Mouse (Mus musculus) liver, postnatal 0 days (tissue): ENCODE measurements at regions not wholly inside any gene's neighbourhood (a gene's known extent, or its start where the extent isn't known, plus 50 kb on each side); places are given as distances from the start of the nearest gene placed in this dataset.
"Not testable (repeated sequence)": the region's sequence is repeated elsewhere in the genome, so short reads cannot be mapped to it uniquely, and the experiment has no call there.

Source experiments
- ATAC-seq: fragments of 200-750 bp; cut with Nextera tagmentation; 2 replicates; pipeline ENCODE4 v1.8.0; 2017; ENCODE audit warnings: mild to moderate bottlenecking, moderate library complexity
- DNase-seq: peaks from one replicate; pipeline ENCODE4 v3.0.0-alpha.2; 2016
- H3K27ac ChIP-seq: fragments of 300-500 bp; sonication (generic); 2 replicates; pipeline ENCODE4 v1.5.1; 2014; ENCODE audit warnings: antibody characterized with exemption, moderate library complexity, mild to moderate bottlenecking, low read depth
- H3K27me3 ChIP-seq: fragments of 300-500 bp; sonication (generic); 2 replicates; pipeline ENCODE4 v1.6.1; 2014; ENCODE audit warnings: low read length, control low read depth, mixed read lengths; ENCODE audit not compliant: insufficient read depth
- H3K36me3 ChIP-seq: fragments of 300-500 bp; sonication (generic); replicated peaks from 2 replicates; pipeline ENCODE4 v1.6.1; 2014; ENCODE audit warnings: mild to moderate bottlenecking, control low read depth, low read length, moderate library complexity, mixed read lengths; ENCODE audit not compliant: insufficient read depth
- H3K4me1 ChIP-seq: fragments of 300-500 bp; sonication (generic); 2 replicates; pipeline ENCODE4 v1.6.1; 2014; ENCODE audit warnings: antibody characterized with exemption, mild to moderate bottlenecking, control low read depth; ENCODE audit not compliant: insufficient read depth
- H3K4me2 ChIP-seq: fragments of 300-500 bp; sonication (generic); 2 replicates; pipeline ENCODE4 v1.6.1; 2014; ENCODE audit warnings: low read depth, mild to moderate bottlenecking, low read length, moderate library complexity, mixed read lengths
- H3K4me3 ChIP-seq: fragments of 300-500 bp; sonication (generic); 2 replicates; pipeline ENCODE4 v1.5.1; 2014; ENCODE audit warnings: low read depth, low read length
- H3K9ac ChIP-seq: fragments of 300-500 bp; sonication (generic); replicated peaks from 2 replicates; pipeline ENCODE4 v1.6.1; 2014; ENCODE audit warnings: mild to moderate bottlenecking, moderate library complexity
- H3K9me3 ChIP-seq: fragments of 300-500 bp; sonication (generic); 2 replicates; pipeline ENCODE4 v1.6.1; 2016; ENCODE audit warnings: mild to moderate bottlenecking, control low read depth, low read length, mixed read lengths
- CTCF ChIP-seq: sonication (generic); IDR thresholded peaks from 2 replicates; pipeline ENCODE4 v1.5.1; 2016; ENCODE audit warnings: antibody characterized with exemption, low read depth
- EP300 ChIP-seq: IDR thresholded peaks from 2 replicates; pipeline ENCODE4 v1.6.1; 2016; ENCODE audit warnings: antibody characterized with exemption, low read depth, mild to moderate bottlenecking
- WGBS: fragments of 180-500 bp; shearing (Covaris S2); extraction: QIAGEN DNeasy Blood & Tissue Kit; methylation state at CpG from one replicate; pipeline ENCODE4 v1.1.7; 2014; ENCODE audit not compliant: insufficient replicate concordance; 5-methylcytosine and 5-hydroxymethylcytosine counted together

DNA sequence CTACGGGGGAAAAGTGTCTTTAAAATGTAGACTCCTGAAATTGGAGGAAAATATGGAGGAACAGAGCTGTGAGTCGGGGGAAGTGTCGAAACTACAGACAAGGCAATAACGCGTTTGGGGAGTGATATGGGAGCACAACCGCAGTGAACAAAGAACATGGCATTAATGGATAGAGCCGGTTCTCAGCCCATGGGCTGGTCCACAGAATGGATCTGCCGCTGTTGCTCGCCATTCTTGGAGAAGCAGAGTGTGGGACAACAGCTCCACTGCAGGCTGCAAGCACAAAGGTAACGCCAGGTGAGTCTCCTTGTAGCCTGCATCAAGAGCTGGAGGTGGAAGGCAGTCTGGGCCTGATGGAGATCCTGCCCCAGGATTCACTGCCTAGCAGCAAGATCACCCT, 524.3 kb downstream of the Epha7 start:
- DNase-seq (no peak), ATAC-seq (no peak)
- no peaks in the 10 kb centered on the region for H3K9me3 ChIP-seq
- no peak overlapping the region for H3K4me2 ChIP-seq
- H3K36me3 ChIP-seq = no peaks in the 10 kb centered on the region
- H3K9ac ChIP-seq = no peak overlapping the region
- H3K4me1 ChIP-seq = no peaks in the 10 kb centered on the region
- H3K4me3 ChIP-seq = no peak overlapping the region
- no peaks in the 10 kb centered on the region for H3K27me3 ChIP-seq
- WGBS = 77% methylated on average over 10 of the region's 10 CpGs
- H3K27ac ChIP-seq = no peak overlapping the region
- TF ChIP-seq EP300 = no peak
- TF ChIP-seq CTCF = no peak

DNA sequence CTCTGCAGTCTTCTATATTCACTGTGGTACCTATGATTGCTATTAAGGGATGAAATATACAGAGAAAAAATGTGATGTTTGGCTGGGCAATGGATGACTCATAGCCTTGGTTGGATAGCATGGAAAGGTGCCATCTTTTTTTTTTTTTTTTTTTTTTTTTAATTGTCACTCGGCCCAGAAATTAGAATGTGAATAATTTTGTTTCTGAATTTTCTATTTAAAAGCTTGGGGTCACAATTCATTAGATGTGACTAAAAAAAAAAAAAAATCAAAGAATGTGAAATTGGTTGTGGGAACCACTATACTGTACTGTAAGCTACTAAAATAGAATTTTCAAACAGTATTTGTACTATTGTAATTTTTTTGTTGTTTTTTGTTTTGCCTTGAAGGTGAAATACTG, 549.3 kb downstream of the Epha7 start:
- no peaks in the 10 kb centered on the region for H3K4me1 ChIP-seq
- H3K9ac ChIP-seq = no peak overlapping the region
- no peak overlapping the region for H3K27ac ChIP-seq
- ATAC-seq (no peak), DNase-seq (no peak)
- WGBS = 50% methylated on average over 1 of the region's 1 CpGs
- no peaks in the 10 kb centered on the region for H3K36me3 ChIP-seq
- H3K27me3 ChIP-seq = no peaks in the 10 kb centered on the region
- H3K4me3 ChIP-seq = no peak overlapping the region
- no peak for TF ChIP-seq EP300
- TF ChIP-seq CTCF = no peak
- H3K4me2 ChIP-seq = no peak overlapping the region
- no peaks in the 10 kb centered on the region for H3K9me3 ChIP-seq

DNA sequence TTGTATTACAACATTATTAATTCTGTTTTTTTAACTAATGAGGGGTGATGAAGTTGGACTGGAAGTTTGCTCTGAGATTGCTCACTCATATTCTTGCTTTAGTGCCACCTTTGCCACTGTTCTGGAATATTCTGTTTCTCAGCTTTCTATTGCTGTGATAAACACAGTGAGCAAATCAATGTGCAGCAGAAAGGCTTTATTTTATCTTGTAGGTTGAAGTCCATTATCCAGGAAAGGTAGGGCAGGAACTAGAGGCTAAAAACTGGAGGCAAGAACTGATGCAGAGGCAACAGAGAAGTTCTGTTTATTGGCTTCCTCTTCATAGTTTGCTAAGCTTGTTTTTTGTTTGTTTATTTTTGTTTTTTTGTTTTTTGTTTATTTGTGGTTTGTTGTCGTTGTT, 576.4 kb downstream of the Epha7 start:
- Histone ChIP-seq H3K27me3 (no peaks in the 10 kb centered on the region), H3K4me1 (no peaks in the 10 kb centered on the region), H3K27ac (no peak overlapping the region), H3K9ac (no peak overlapping the region), H3K4me2 (no peak overlapping the region), H3K36me3 (no peaks in the 10 kb centered on the region), H3K4me3 (no peak overlapping the region), H3K9me3 (no peaks in the 10 kb centered on the region)
- TF ChIP-seq EP300 (no peak), CTCF (no peak)
- 69% methylated on average over 1 of the region's 1 CpGs for WGBS
- ATAC-seq = no peak
- DNase-seq = no peak

DNA sequence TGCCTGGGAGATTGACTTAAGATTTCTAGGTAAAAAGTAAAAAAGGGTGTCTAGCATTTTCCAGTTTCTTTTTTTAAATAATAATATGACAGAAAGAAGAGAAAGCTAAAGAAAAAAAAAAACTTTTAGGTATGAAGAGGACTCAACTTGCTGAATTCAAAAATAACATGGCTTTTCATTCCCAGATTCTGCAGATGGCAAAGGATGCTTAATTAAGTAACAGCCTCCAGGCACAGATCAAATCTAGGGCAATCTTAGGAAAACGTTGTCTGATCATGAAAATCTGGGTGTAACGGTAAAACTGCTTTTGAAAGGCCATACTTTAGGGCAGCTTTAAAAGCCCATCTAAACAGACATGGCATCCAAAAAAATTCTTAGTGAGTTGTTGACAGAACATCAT, 577.4 kb downstream of the Epha7 start:
- H3K27me3 ChIP-seq = no peaks in the 10 kb centered on the region
- no peak overlapping the region for H3K4me2 ChIP-seq
- ATAC-seq (no peak), DNase-seq (no peak)
- no peaks in the 10 kb centered on the region for H3K9me3 ChIP-seq
- WGBS = 80% methylated on average over 2 of the region's 2 CpGs
- TF ChIP-seq CTCF (no peak), EP300 (no peak)
- H3K36me3 ChIP-seq = no peaks in the 10 kb centered on the region
- H3K4me1 ChIP-seq = no peaks in the 10 kb centered on the region
- no peak overlapping the region for H3K27ac ChIP-seq
- H3K4me3 ChIP-seq = no peak overlapping the region
- no peak overlapping the region for H3K9ac ChIP-seq

DNA sequence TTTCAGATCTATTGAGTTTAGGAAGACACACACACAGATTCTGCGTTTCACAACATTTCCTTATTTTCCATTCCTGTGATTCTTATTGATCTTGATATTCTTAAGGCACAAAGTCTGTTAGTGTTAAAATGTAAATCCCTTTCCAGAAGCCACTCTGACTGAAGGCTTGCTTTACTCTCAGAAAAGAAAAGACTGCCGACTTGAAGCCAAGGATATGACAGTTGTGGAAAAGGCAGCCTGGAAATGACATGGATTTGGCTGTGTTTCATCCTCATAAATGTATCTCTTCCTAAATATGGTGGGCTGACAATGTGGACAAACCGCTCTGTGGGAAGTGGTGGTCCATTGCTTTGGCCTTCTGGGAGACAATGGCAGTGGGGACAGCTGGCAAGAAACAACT, 589.2 kb downstream of the Epha7 start:
- Histone ChIP-seq H3K27ac (no peak overlapping the region), H3K9ac (no peak overlapping the region), H3K4me3 (no peak overlapping the region), H3K4me1 (no peaks in the 10 kb centered on the region), H3K27me3 (no peaks in the 10 kb centered on the region), H3K9me3 (no peaks in the 10 kb centered on the region), H3K4me2 (no peak overlapping the region), H3K36me3 (no peaks in the 10 kb centered on the region)
- WGBS = 73% methylated on average over 3 of the region's 3 CpGs
- TF ChIP-seq CTCF (no peak), EP300 (no peak)
- ATAC-seq (no peak), DNase-seq (no peak)

DNA sequence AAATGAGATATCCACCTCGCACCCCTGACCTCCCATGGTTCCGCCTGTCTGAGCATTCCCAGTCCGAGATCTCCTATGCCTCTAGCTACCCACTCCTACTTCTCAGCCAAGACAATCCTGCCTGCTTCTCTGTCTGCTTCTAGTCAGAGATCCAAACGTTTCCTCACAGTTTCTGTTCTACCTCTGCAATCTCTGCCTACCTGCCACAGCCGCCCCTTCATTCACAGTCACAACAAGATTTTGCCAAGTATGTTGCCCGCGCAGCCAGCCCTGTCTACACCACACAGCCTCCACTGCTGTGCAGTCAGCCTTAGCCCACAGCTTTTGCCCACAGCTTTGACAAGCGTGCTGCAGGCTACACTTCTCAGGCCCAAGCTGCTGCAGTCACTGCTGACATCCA, 601.7 kb downstream of the Epha7 start:
- TF ChIP-seq EP300 (no peak), CTCF (no peak)
- WGBS = 83% methylated on average over 8 of the region's 8 CpGs

DNA sequence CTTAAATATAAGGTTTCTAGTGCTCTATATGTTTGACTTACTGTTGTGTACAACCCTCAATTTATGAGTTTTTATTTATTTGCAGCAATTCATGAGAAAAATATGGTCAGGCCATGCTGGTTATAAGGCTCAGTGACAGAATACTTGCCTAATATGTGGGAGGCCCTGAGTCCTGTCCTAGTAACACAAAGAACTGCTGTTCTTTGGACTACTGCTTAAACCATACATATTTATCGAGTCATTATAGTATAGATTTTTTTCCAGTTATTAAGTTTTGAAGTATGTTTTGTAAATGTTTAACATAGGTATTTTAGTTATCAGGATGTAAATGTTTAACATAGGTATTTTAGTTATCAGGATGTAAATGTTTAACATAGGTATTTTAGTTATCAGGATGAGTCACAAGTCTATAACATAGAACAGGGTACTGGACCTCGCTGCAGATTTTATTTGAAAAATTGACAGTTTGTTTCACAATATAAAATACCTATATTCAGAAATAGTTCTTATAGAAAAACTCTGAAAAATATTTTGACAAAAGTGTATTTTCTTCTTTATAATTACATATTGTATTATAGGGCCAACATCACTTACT, 607.4 kb downstream of the Epha7 start:
- TF ChIP-seq CTCF (no peak), EP300 (no peak)
- H3K4me3 ChIP-seq = no peak overlapping the region
- no peaks in the 10 kb centered on the region for H3K9me3 ChIP-seq
- WGBS = 75% methylated on average over 2 of the region's 2 CpGs
- ATAC-seq (no peak), DNase-seq (no peak)
- H3K27ac ChIP-seq = no peak overlapping the region
- no peaks in the 10 kb centered on the region for H3K4me1 ChIP-seq
- no peaks in the 10 kb centered on the region for H3K27me3 ChIP-seq
- H3K4me2 ChIP-seq = no peak overlapping the region
- no peaks in the 10 kb centered on the region for H3K36me3 ChIP-seq
- no peak overlapping the region for H3K9ac ChIP-seq

More for the DNA sequence above, 601.7 kb downstream of the Epha7 start:
- ATAC-seq (no peak), DNase-seq (no peak)
- no peaks in the 10 kb centered on the region for H3K9me3 ChIP-seq
- no peak overlapping the region for H3K27ac ChIP-seq
- no peaks in the 10 kb centered on the region for H3K36me3 ChIP-seq
- no peak overlapping the region for H3K4me2 ChIP-seq
- no peaks in the 10 kb centered on the region for H3K4me1 ChIP-seq
- no peak overlapping the region for H3K4me3 ChIP-seq
- no peak overlapping the region for H3K9ac ChIP-seq
- no peaks in the 10 kb centered on the region for H3K27me3 ChIP-seq

DNA sequence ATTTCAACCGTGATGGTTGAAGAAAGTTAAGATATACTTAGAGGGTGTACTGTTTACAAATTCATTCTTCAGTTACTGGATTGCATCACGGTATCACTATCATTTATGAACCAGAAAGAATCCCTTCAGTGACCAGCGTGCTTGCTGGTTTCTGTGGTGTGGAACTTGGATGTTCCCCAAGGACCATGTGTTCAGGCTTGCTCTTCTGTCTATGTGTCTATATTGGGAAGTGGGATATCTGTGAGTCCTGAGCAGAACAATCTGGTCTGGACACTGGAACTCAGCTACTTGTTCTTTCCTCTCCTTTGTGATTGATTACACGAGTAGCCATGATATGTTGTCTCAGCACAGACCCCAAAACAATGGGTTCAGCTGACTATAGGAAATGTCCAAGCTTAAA, 618.6 kb downstream of the Epha7 start:
- ATAC-seq, H3K4me3 ChIP-seq, H3K27me3 ChIP-seq, H3K27ac ChIP-seq, H3K9me3 ChIP-seq, H3K9ac ChIP-seq, H3K4me1 ChIP-seq, H3K4me2 ChIP-seq, DNase-seq, H3K36me3 ChIP-seq: not testable (repeated sequence)
- WGBS = 54% methylated on average over 4 of the region's 4 CpGs
